Mouse (Mus musculus): ENCODE measurements around the gene Tlk1. TPM values are rescaled to one million over a fixed set of nuclear protein-coding genes. Genes with fewer than 3 reads are reported as not detected.
"Not testable (repeated sequence)": the region's sequence is repeated elsewhere in the genome, so short reads cannot be mapped to it uniquely, and the experiment has no call there.

Tlk1 gene
- polyA plus RNA-seq, 1 experiment from 2014 or later = 46.8 TPM

GRCm38 (mm10) chr2:70813608-70814007 is 11.9 kb downstream of the Tlk1 start:
- 82% methylated on average over 4 of the region's 4 CpGs for WGBS
- H3K9ac ChIP-seq (replicated peaks) = no peak overlapping the region
- peaks cover 3% of the 10 kb centered on the region; the same call in 1 of the 2 replicates for H3K4me1 ChIP-seq (replicated peaks)
- no peak overlapping the region for H3K4me3 ChIP-seq (replicated peaks)
- no peaks in the 10 kb centered on the region for H3K27me3 ChIP-seq
- no peak overlapping the region for H3K27ac ChIP-seq
- ATAC-seq (ENCODE audit: insufficient number of reproducible peaks, insufficient read depth, low FRiP score, low TSS enrichment, low read depth) = no peak
- H3K9me3 ChIP-seq = no peaks in the 10 kb centered on the region
- no peak overlapping the region for H3K4me2 ChIP-seq
- H3K36me3 ChIP-seq = no peaks in the 10 kb centered on the region

GRCm38 (mm10) chr2:70811476-70811875 is 14.1 kb downstream of the Tlk1 start:
- ATAC-seq (ENCODE audit: insufficient number of reproducible peaks, insufficient read depth, low FRiP score, low TSS enrichment, low read depth) = no peak
- WGBS = 81% methylated on average over 3 of the region's 3 CpGs
- Histone ChIP-seq H3K4me1 (replicated peaks) (peaks cover 3% of the 10 kb centered on the region; the same call in 1 of the 2 replicates), H3K4me3 (replicated peaks) (no peak overlapping the region), H3K9ac (replicated peaks) (no peak overlapping the region), H3K27me3 (no peaks in the 10 kb centered on the region), H3K9me3 (no peaks in the 10 kb centered on the region), H3K36me3 (no peaks in the 10 kb centered on the region), H3K27ac (no peak overlapping the region), H3K4me2 (no peak overlapping the region)

GRCm38 (mm10) chr2:70809921-70810320 is 15.6 kb downstream of the Tlk1 start:
- peaks cover 3% of the 10 kb centered on the region; the same call in 1 of the 2 replicates for H3K4me1 ChIP-seq (replicated peaks)
- H3K4me2 ChIP-seq = no peak overlapping the region
- no peak for ATAC-seq (ENCODE audit: insufficient number of reproducible peaks, insufficient read depth, low FRiP score, low TSS enrichment, low read depth)
- peaks cover 1% of the 10 kb centered on the region for H3K36me3 ChIP-seq
- 88% methylated on average over 3 of the region's 3 CpGs for WGBS
- H3K4me3 ChIP-seq (replicated peaks) = no peak overlapping the region
- H3K27me3 ChIP-seq = no peaks in the 10 kb centered on the region
- H3K27ac ChIP-seq = no peak overlapping the region
- no peak overlapping the region for H3K9ac ChIP-seq (replicated peaks)
- H3K9me3 ChIP-seq = no peaks in the 10 kb centered on the region

- Histone ChIP-seq H3K9me3 (0 out of 2 replicates have a peak, but pooled peaks cover 5% of the 10 kb centered on the region), H3K4me2 (no peak overlapping the region), H3K9ac (replicated peaks) (no peak overlapping the region), H3K36me3 (peaks cover 5% of the 10 kb centered on the region), H3K4me1 (replicated peaks) (peaks cover 3% of the 10 kb centered on the region; the same call in 1 of the 2 replicates), H3K27ac (no peak overlapping the region), H3K27me3 (no peaks in the 10 kb centered on the region), H3K4me3 (replicated peaks) (no peak overlapping the region)
- ATAC-seq (ENCODE audit: insufficient number of reproducible peaks, insufficient read depth, low FRiP score, low TSS enrichment, low read depth) = no peak
Measured at GRCm38 (mm10) chr2:70808681-70809080, 16.8 kb downstream of the Tlk1 start.

- not testable (repeated sequence) for H3K36me3 ChIP-seq; H3K9ac ChIP-seq (replicated peaks); H3K4me3 ChIP-seq (replicated peaks); H3K27me3 ChIP-seq; H3K9me3 ChIP-seq; H3K4me1 ChIP-seq (replicated peaks); H3K4me2 ChIP-seq; H3K27ac ChIP-seq; ATAC-seq (ENCODE audit: insufficient number of reproducible peaks, insufficient read depth, low FRiP score, low TSS enrichment, low read depth)
- 90% methylated on average over 3 of the region's 3 CpGs for WGBS
Measured at GRCm38 (mm10) chr2:70807678-70808077, 17.9 kb downstream of the Tlk1 start.

GRCm38 (mm10) chr2:70806020-70806419 is 19.5 kb downstream of the Tlk1 start:
- Histone ChIP-seq H3K4me2 (no peak overlapping the region), H3K36me3 (peaks cover 5% of the 10 kb centered on the region), H3K4me1 (replicated peaks) (peaks cover 3% of the 10 kb centered on the region; the same call in 1 of the 2 replicates), H3K9ac (replicated peaks) (no peak overlapping the region), H3K4me3 (replicated peaks) (no peak overlapping the region), H3K9me3 (0 out of 2 replicates have a peak, but pooled peaks cover 5% of the 10 kb centered on the region), H3K27me3 (no peaks in the 10 kb centered on the region), H3K27ac (no peak overlapping the region)
- ATAC-seq (ENCODE audit: insufficient number of reproducible peaks, insufficient read depth, low FRiP score, low TSS enrichment, low read depth) = no peak
- 91% methylated on average over 5 of the region's 5 CpGs for WGBS

GRCm38 (mm10) chr2:70803696-70804095 is 21.8 kb downstream of the Tlk1 start:
- ATAC-seq (ENCODE audit: insufficient number of reproducible peaks, insufficient read depth, low FRiP score, low TSS enrichment, low read depth) = not testable (repeated sequence)
- 76% methylated on average over 4 of the region's 4 CpGs for WGBS

GRCm38 (mm10) chr2:70802658-70803057 is 22.9 kb downstream of the Tlk1 start:
- no peaks in the 10 kb centered on the region for H3K27me3 ChIP-seq
- H3K4me2 ChIP-seq = no peak overlapping the region
- H3K9ac ChIP-seq (replicated peaks) = no peak overlapping the region
- no peak overlapping the region for H3K4me3 ChIP-seq (replicated peaks)
- 0 out of 2 replicates have a peak, but pooled peaks cover 5% of the 10 kb centered on the region for H3K9me3 ChIP-seq
- 63% methylated on average over 6 of the region's 6 CpGs for WGBS
- H3K36me3 ChIP-seq = peaks cover 5% of the 10 kb centered on the region
- no peak for ATAC-seq (ENCODE audit: insufficient number of reproducible peaks, insufficient read depth, low FRiP score, low TSS enrichment, low read depth)
- H3K4me1 ChIP-seq (replicated peaks) = no peaks in the 10 kb centered on the region
- no peak overlapping the region for H3K27ac ChIP-seq

More at GRCm38 (mm10) chr2:70803696-70804095, 21.8 kb downstream of the Tlk1 start:
- H3K9me3 ChIP-seq; H3K27ac ChIP-seq; H3K4me2 ChIP-seq; H3K4me3 ChIP-seq (replicated peaks); H3K9ac ChIP-seq (replicated peaks); H3K27me3 ChIP-seq; H3K4me1 ChIP-seq (replicated peaks); H3K36me3 ChIP-seq: not testable (repeated sequence)

- H3K27me3 ChIP-seq = no peaks in the 10 kb centered on the region
Measured at GRCm38 (mm10) chr2:70801543-70801942, 24.0 kb downstream of the Tlk1 start.

GRCm38 (mm10) chr2:70800396-70800795 is 25.1 kb downstream of the Tlk1 start:
- Histone ChIP-seq H3K9ac (replicated peaks) (no peak overlapping the region), H3K4me3 (replicated peaks) (no peak overlapping the region), H3K27me3 (no peaks in the 10 kb centered on the region), H3K36me3 (peaks cover 5% of the 10 kb centered on the region), H3K9me3 (0 out of 2 replicates have a peak, but pooled peaks cover 5% of the 10 kb centered on the region), H3K4me2 (no peak overlapping the region), H3K4me1 (replicated peaks) (no peaks in the 10 kb centered on the region), H3K27ac (no peak overlapping the region)
- WGBS = 93% methylated on average over 1 of the region's 1 CpGs
- no peak for ATAC-seq (ENCODE audit: insufficient number of reproducible peaks, insufficient read depth, low FRiP score, low TSS enrichment, low read depth)

More at GRCm38 (mm10) chr2:70801543-70801942, 24.0 kb downstream of the Tlk1 start:
- no peak for ATAC-seq (ENCODE audit: insufficient number of reproducible peaks, insufficient read depth, low FRiP score, low TSS enrichment, low read depth)
- Histone ChIP-seq H3K9me3 (0 out of 2 replicates have a peak, but pooled peaks cover 5% of the 10 kb centered on the region), H3K4me3 (replicated peaks) (no peak overlapping the region), H3K9ac (replicated peaks) (no peak overlapping the region), H3K36me3 (peaks cover 5% of the 10 kb centered on the region), H3K27ac (no peak overlapping the region), H3K4me1 (replicated peaks) (no peaks in the 10 kb centered on the region), H3K4me2 (no peak overlapping the region)

GRCm38 (mm10) chr2:70793276-70793675 is 32.3 kb downstream of the Tlk1 start:
- Histone ChIP-seq H3K4me1 (replicated peaks) (0 out of 2 replicates have a peak, but pooled peaks cover 3% of the 10 kb centered on the region), H3K4me3 (replicated peaks) (no peak overlapping the region), H3K9me3 (no peaks in the 10 kb centered on the region), H3K36me3 (peaks cover 7% of the 10 kb centered on the region; the same call in 1 of the 2 replicates), H3K27ac (no peak overlapping the region), H3K9ac (replicated peaks) (no peak overlapping the region), H3K27me3 (no peaks in the 10 kb centered on the region), H3K4me2 (no peak overlapping the region)
- ATAC-seq (ENCODE audit: insufficient number of reproducible peaks, insufficient read depth, low FRiP score, low TSS enrichment, low read depth) = no peak
- 89% methylated on average over 4 of the region's 4 CpGs for WGBS

GRCm38 (mm10) chr2:70790246-70790645 is 35.3 kb downstream of the Tlk1 start:
- Histone ChIP-seq H3K36me3 (peaks cover 7% of the 10 kb centered on the region; the same call in 1 of the 2 replicates), H3K9me3 (no peaks in the 10 kb centered on the region), H3K9ac (replicated peaks) (no peak overlapping the region), H3K4me1 (replicated peaks) (0 out of 2 replicates have a peak, but pooled peaks cover 3% of the 10 kb centered on the region), H3K4me3 (replicated peaks) (no peak overlapping the region), H3K27me3 (no peaks in the 10 kb centered on the region), H3K4me2 (no peak overlapping the region), H3K27ac (no peak overlapping the region)
- 79% methylated on average over 2 of the region's 2 CpGs for WGBS
- ATAC-seq (ENCODE audit: insufficient number of reproducible peaks, insufficient read depth, low FRiP score, low TSS enrichment, low read depth) = no peak

All from limb, embryonic 12.5 days (tissue).